Mouse (Mus musculus) MEL (cell line): ENCODE measurements around the gene Gm11437.

Experiments
- BHLHE40 ChIP-seq: IDR thresholded peaks from 2 replicates; pipeline ENCODE4 v1.6.1; 2012; ENCODE audit warnings: low read depth, mild to moderate bottlenecking, inconsistent platforms, low read length, improper control_type of control experiment, borderline replicate concordance
- CTCF ChIP-seq, 3 experiments: IDR thresholded peaks in 2 of 3; conservative IDR thresholded peaks in 1 of 3; 2 replicates each; pipeline ENCODE4 v1.5.1; 2011 to 2012; ENCODE audit warnings: low read length in 3 of 3, low read depth in 2 of 3, mild to moderate bottlenecking in 2 of 3, improper control_type of control experiment in 1 of 3, inconsistent platforms in 1 of 3, mixed read lengths in 1 of 3, moderate library complexity in 1 of 3; ENCODE audit not compliant: control insufficient read depth in 1 of 3, insufficient read depth in 1 of 3, poor library complexity in 1 of 3, severe bottlenecking in 1 of 3
- GABPA ChIP-seq: IDR thresholded peaks from 2 replicates; pipeline ENCODE4 v1.6.1; 2012; ENCODE audit warnings: low read depth, mild to moderate bottlenecking, inconsistent platforms, low read length, improper control_type of control experiment, moderate library complexity
- JUND ChIP-seq: IDR thresholded peaks from 2 replicates; pipeline ENCODE4 v1.6.1; 2011; ENCODE audit warnings: low read depth, mild to moderate bottlenecking, improper control_type of control experiment, low read length
- MAX ChIP-seq: IDR thresholded peaks from 2 replicates; pipeline ENCODE4 v1.6.1; 2011; ENCODE audit warnings: low read length, improper control_type of control experiment
- MEF2A ChIP-seq: IDR thresholded peaks from 2 replicates; pipeline ENCODE4 v1.6.1; 2014; ENCODE audit warnings: low read depth, mild to moderate bottlenecking, inconsistent platforms, low read length, improper control_type of control experiment; ENCODE audit not compliant: poor library complexity, insufficient replicate concordance, severe bottlenecking; ENCODE audit errors: extremely low read depth
- NELFE ChIP-seq: IDR thresholded peaks from 2 replicates; pipeline ENCODE4 v1.6.1; 2011; ENCODE audit warnings: low read depth, low read length, improper control_type of control experiment
- POLR2A ChIP-seq, 2 experiments: IDR thresholded peaks; 2 replicates each; pipeline ENCODE4 v1.6.1; 2011 to 2012; ENCODE audit warnings: low read length in 2 of 2, mild to moderate bottlenecking in 2 of 2, control low read depth in 1 of 2, improper control_type of control experiment in 1 of 2, low read depth in 1 of 2, moderate library complexity in 1 of 2; ENCODE audit not compliant: control insufficient read depth in 1 of 2, insufficient read depth in 1 of 2, poor library complexity in 1 of 2
- TAL1 ChIP-seq: IDR thresholded peaks from 2 replicates; pipeline ENCODE4 v1.6.1; 2012; ENCODE audit warnings: mild to moderate bottlenecking, inconsistent platforms, low read length, moderate library complexity, mixed read lengths
- USF1 ChIP-seq: IDR thresholded peaks from 2 replicates; pipeline ENCODE4 v1.6.1; 2014; ENCODE audit warnings: low read depth, mild to moderate bottlenecking, inconsistent platforms, low read length, improper control_type of control experiment, moderate library complexity
- USF2 ChIP-seq, 2 experiments: IDR thresholded peaks; 2 replicates each; pipeline ENCODE4 v1.6.1; 2011 to 2012; ENCODE audit warnings: improper control_type of control experiment in 2 of 2, low read length in 2 of 2, borderline replicate concordance in 1 of 2, inconsistent platforms in 1 of 2, low read depth in 1 of 2, mild to moderate bottlenecking in 1 of 2; ENCODE audit not compliant: insufficient read depth in 1 of 2
- ZNF384 ChIP-seq: IDR thresholded peaks from 2 replicates; pipeline ENCODE4 v1.6.1; 2012; ENCODE audit warnings: low read depth, mild to moderate bottlenecking, inconsistent platforms, low read length, improper control_type of control experiment

DNA sequence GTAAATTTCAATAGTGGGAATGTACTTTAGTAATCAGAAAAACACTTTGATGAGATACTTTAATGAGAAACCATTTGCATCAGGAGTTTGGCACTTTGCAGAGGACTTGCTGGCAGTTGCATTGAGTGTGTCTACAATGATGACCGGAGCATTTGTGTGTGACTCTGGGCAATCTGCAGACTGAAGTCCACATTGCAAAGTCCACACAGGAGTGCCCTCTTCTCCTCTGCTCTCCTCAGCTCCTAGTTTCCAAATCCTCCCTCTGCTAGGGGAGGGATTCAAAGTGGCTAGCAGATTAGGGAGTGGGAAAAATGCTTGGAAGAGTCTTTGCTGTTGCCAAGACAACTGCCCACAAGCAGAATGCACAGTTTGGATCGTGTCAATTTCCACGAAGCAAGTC, 21.2 kb downstream of the Gm11437 start:
- TF ChIP-seq USF2 (IDR thresholded peaks at IDR 0.05; ENCODE audit: borderline replicate concordance in 1 of 2, insufficient read depth in 1 of 2, low read depth in 1 of 2, low read length in 2 of 2) (no peak), BHLHE40 (no peak), POLR2A (IDR thresholded peaks at IDR 0.05; ENCODE audit: control insufficient read depth in 1 of 2, insufficient read depth in 1 of 2, low read depth in 1 of 2, low read length in 2 of 2, poor library complexity in 1 of 2) (no peak), NELFE (no peak), CTCF (IDR thresholded peaks at IDR 0.05 in 2 of 3, conservative IDR thresholded peaks at IDR 0.05 in 1 of 3; ENCODE audit: control insufficient read depth in 1 of 3, insufficient read depth in 1 of 3, low read depth in 2 of 3, low read length in 3 of 3, poor library complexity in 1 of 3, severe bottlenecking in 1 of 3) (no peak), TAL1 (no peak), GABPA (no peak), MAX (no peak), ZNF384 (no peak), MEF2A (no peak), JUND (no peak), USF1 (no peak)
